Mouse (Mus musculus) G1E (cell line): ENCODE measurements around the gene Zdhhc4. TPM values are rescaled to one million over a fixed set of nuclear protein-coding genes. Genes with fewer than 3 reads are reported as not detected.

Source experiments
- ATAC-seq: 2 replicates; pipeline ENCODE4 v1.8.0; 2016; ENCODE audit warnings: mild to moderate bottlenecking; ENCODE audit not compliant: insufficient number of reproducible peaks, poor library complexity, low FRiP score, severe bottlenecking; ENCODE audit errors: extremely low read depth
- DNase-seq: peaks from one replicate; pipeline ENCODE4 v3.0.0; 2012; ENCODE audit warnings: low spot score
- H3K27me3 ChIP-seq: 2 replicates; pipeline ENCODE4 v1.6.1; 2012; ENCODE audit warnings: mild to moderate bottlenecking, low read length, inconsistent platforms; ENCODE audit not compliant: insufficient read depth
- H3K36me3 ChIP-seq: replicated peaks from 2 replicates; pipeline ENCODE3; 2012; ENCODE audit warnings: mild to moderate bottlenecking, inconsistent platforms
- H3K4me1 ChIP-seq: 2 replicates; pipeline ENCODE4 v1.6.1; 2012; ENCODE audit warnings: low read depth, low read length, inconsistent platforms, mixed read lengths; ENCODE audit not compliant: insufficient read depth
- H3K4me3 ChIP-seq: 2 replicates; pipeline ENCODE4 v1.5.1; 2012; ENCODE audit warnings: low read depth, mild to moderate bottlenecking, inconsistent platforms, low read length, moderate library complexity, mixed read lengths
- H3K9me3 ChIP-seq: replicated peaks from 2 replicates; pipeline ENCODE4 v1.6.1; 2012; ENCODE audit warnings: inconsistent platforms
- CTCF ChIP-seq: IDR thresholded peaks from 2 replicates; pipeline ENCODE4 v1.5.1; 2012; ENCODE audit warnings: low read depth, low read length, inconsistent platforms, mixed read lengths
- GATA1 ChIP-seq: IDR thresholded peaks from 2 replicates; pipeline ENCODE4 v1.6.1; 2012; ENCODE audit warnings: borderline replicate concordance, low read length, inconsistent platforms, mixed read lengths
- GATA2 ChIP-seq: IDR thresholded peaks from 2 replicates; pipeline ENCODE4 v1.6.1; 2012; ENCODE audit warnings: low read depth, low read length, inconsistent platforms, borderline replicate concordance
- POLR2AphosphoS5 ChIP-seq: IDR thresholded peaks from 2 replicates; pipeline ENCODE4 v1.6.1; 2012; ENCODE audit warnings: low read depth, low read length, inconsistent platforms; ENCODE audit not compliant: insufficient replicate concordance
- TAL1 ChIP-seq: conservative IDR thresholded peaks from 2 replicates; pipeline ENCODE4 v1.6.1; 2012; ENCODE audit warnings: low read depth, low read length, inconsistent platforms, mixed read lengths
- polyA plus RNA-seq: library from polyadenylated mRNA; stranded (reverse); fragments of >175 nt; gene quantifications from 2 replicates; pipeline ENCODE4 v1.2.3, GENCODE M21; 2012
- total RNA-seq, 2 experiments: library from RNA; stranded (forward) in 1 of 2; stranded (reverse) in 1 of 2; fragments of 200-1000 nt in 1 of 2; fragments of >200 nt in 1 of 2; fragmentation: Nextera tagmentation in 1 of 2; gene quantifications; 2 replicates each; pipeline ENCODE4 v1.2.3; 2014 to 2017

Gene Zdhhc4
- total and polyA plus RNA-seq, 3 experiments, result 45.6 to 68.7 (median 53.5) TPM

- H3K4me3 ChIP-seq, result no peak overlapping the region
- no peak for ATAC-seq
- peak; percentile 21; the same call in 1 of the 2 replicates for TF ChIP-seq CTCF
- TF ChIP-seq TAL1, result no peak
- H3K27me3 ChIP-seq, result no peaks in the 10 kb centered on the region
- peaks cover 84% of the 10 kb centered on the region for H3K36me3 ChIP-seq
- DNase-seq, result no peak
- H3K9me3 ChIP-seq, result peaks cover 3% of the 10 kb centered on the region
- peaks cover 7% of the 10 kb centered on the region for H3K4me1 ChIP-seq
Observed at GRCm38 (mm10) chr5:143298391-143298790, 30.7 kb downstream of the Zdhhc4 start.

- H3K9me3 ChIP-seq, result peaks cover 6% of the 10 kb centered on the region
- no peaks in the 10 kb centered on the region; the same call in 1 of the 2 replicates for H3K27me3 ChIP-seq
- TF ChIP-seq GATA2, result no peak
- TF ChIP-seq POLR2AphosphoS5, result no peak
- no peak for TF ChIP-seq GATA1
- TF ChIP-seq CTCF, result no peak
- no peak for TF ChIP-seq TAL1
- no peak for ATAC-seq
- no peak for DNase-seq
- H3K4me1 ChIP-seq, result peaks cover 3% of the 10 kb centered on the region
- H3K36me3 ChIP-seq, result peaks cover 81% of the 10 kb centered on the region
- no peak overlapping the region for H3K4me3 ChIP-seq
Observed at GRCm38 (mm10) chr5:143297986-143298385, 31.1 kb downstream of the Zdhhc4 start.

GRCm38 (mm10) chr5:143295330-143295729 lies 33.7 kb downstream of the Zdhhc4 start:
- no peak for ATAC-seq
- no peak for TF ChIP-seq TAL1
- TF ChIP-seq GATA2, result no peak
- no peak for TF ChIP-seq GATA1
- no peak for TF ChIP-seq POLR2AphosphoS5
- no peak for TF ChIP-seq CTCF
- no peaks in the 10 kb centered on the region; the same call in none of the 2 replicates for H3K4me1 ChIP-seq
- no peak for DNase-seq
- H3K9me3 ChIP-seq, result peaks cover 11% of the 10 kb centered on the region
- H3K27me3 ChIP-seq, result peaks cover 3% of the 10 kb centered on the region; the same call in 1 of the 2 replicates
- H3K36me3 ChIP-seq, result peaks cover 57% of the 10 kb centered on the region
- H3K4me3 ChIP-seq, result no peak overlapping the region

GRCm38 (mm10) chr5:143294862-143295261 lies 34.2 kb downstream of the Zdhhc4 start:
- Histone ChIP-seq H3K36me3 (peaks cover 52% of the 10 kb centered on the region), H3K9me3 (peaks cover 11% of the 10 kb centered on the region), H3K4me1 (no peaks in the 10 kb centered on the region; the same call in none of the 2 replicates), H3K27me3 (peaks cover 3% of the 10 kb centered on the region; the same call in 1 of the 2 replicates), H3K4me3 (no peak overlapping the region)
- DNase-seq (no peak), ATAC-seq (no peak)
- TF ChIP-seq CTCF, result 0 out of 2 replicates have a peak, but pooled peaks have one; percentile 5
- no peak for TF ChIP-seq TAL1

- peaks cover 11% of the 10 kb centered on the region for H3K9me3 ChIP-seq
- no peak for ATAC-seq
Observed at GRCm38 (mm10) chr5:143293404-143293803, 35.7 kb downstream of the Zdhhc4 start, which contains the start of gene Zfp853. Gene Zfp853 (minus strand): TSS chr5:143293623.

GRCm38 (mm10) chr5:143292879-143293278 lies 36.2 kb downstream of the Zdhhc4 start:
- DNase-seq (no peak), ATAC-seq (no peak)
- H3K27me3 ChIP-seq, result peaks cover 20% of the 10 kb centered on the region; the same call in 1 of the 2 replicates
- no peak overlapping the region for H3K4me3 ChIP-seq
- peaks cover 13% of the 10 kb centered on the region for H3K9me3 ChIP-seq
- H3K4me1 ChIP-seq, result no peaks in the 10 kb centered on the region; the same call in 1 of the 2 replicates
- H3K36me3 ChIP-seq, result peaks cover 34% of the 10 kb centered on the region
- TF ChIP-seq CTCF (no peak), GATA1 (no peak), POLR2AphosphoS5 (no peak), TAL1 (no peak), GATA2 (no peak)

More at GRCm38 (mm10) chr5:143293404-143293803, 35.7 kb downstream of the Zdhhc4 start, which contains the start of gene Zfp853:
- peaks cover 16% of the 10 kb centered on the region; the same call in 1 of the 2 replicates for H3K27me3 ChIP-seq
- no peak within 1 kb of the TSS for H3K4me3 ChIP-seq
- H3K4me1 ChIP-seq, result no peaks in the 10 kb centered on the region; the same call in 1 of the 2 replicates
- TF ChIP-seq GATA1, result no peak
- no peak for TF ChIP-seq GATA2
- TF ChIP-seq CTCF, result no peak
- no peak for TF ChIP-seq TAL1
- no peak for TF ChIP-seq POLR2AphosphoS5
- peaks cover 39% of the 10 kb centered on the region for H3K36me3 ChIP-seq
- DNase-seq, result no peak

GRCm38 (mm10) chr5:143289299-143289698 lies 39.8 kb downstream of the Zdhhc4 start:
- Histone ChIP-seq H3K36me3 (peaks cover 10% of the 10 kb centered on the region), H3K4me3 (no peak overlapping the region), H3K4me1 (no peaks in the 10 kb centered on the region; the same call in 1 of the 2 replicates), H3K27me3 (peaks cover 30% of the 10 kb centered on the region; the same call in 1 of the 2 replicates), H3K9me3 (peaks cover 16% of the 10 kb centered on the region)
- no peak for DNase-seq
- ATAC-seq, result no peak
- no peak for TF ChIP-seq CTCF
- TF ChIP-seq GATA2, result no peak
- TF ChIP-seq GATA1, result no peak
- no peak for TF ChIP-seq POLR2AphosphoS5
- no peak for TF ChIP-seq TAL1
